Mouse (Mus musculus): ENCODE results near the gene Rnls. TPM values are rescaled to one million over a fixed set of nuclear protein-coding genes. Genes with fewer than 3 reads are reported as not detected.

The Rnls gene
- polyA plus RNA-seq, 1 experiment from 2014 or later: 7.4 TPM

DNA sequence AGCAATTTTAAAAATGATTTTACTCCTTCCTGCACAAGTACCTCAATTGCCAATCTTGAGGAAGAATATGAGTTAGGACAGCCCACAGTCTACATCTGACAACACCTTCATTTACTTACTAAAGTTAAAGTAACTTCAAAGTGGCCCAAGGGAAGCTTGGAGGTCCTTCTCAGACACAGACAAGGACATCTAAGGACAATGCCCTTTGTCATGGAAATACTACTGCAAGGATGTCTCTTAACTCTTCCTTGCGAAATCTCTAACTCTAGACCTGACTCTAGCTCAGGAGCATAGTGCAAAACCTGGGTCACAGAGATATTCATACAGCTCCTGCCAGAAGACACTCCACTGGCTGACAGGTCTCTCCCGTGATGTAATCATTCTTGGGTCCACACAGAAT, 147.9 kb downstream of the Rnls start:
- H3K9ac ChIP-seq (replicated peaks; ENCODE audit: low read depth, low read length): no peak overlapping the region
- H3K4me2 ChIP-seq (replicated peaks; ENCODE audit: low read depth, low read length): no peak overlapping the region
- no peaks in the 10 kb centered on the region for H3K4me1 ChIP-seq (ENCODE audit: control insufficient read depth, insufficient read depth, low read length)
- H3K27ac ChIP-seq (ENCODE audit: low read length): no peak overlapping the region
- no peaks in the 10 kb centered on the region for H3K27me3 ChIP-seq (ENCODE audit: control insufficient read depth, insufficient read depth, low read length)
- 85% methylated on average over 2 of the region's 2 CpGs for WGBS
- no peaks in the 10 kb centered on the region for H3K9me3 ChIP-seq (ENCODE audit: control insufficient read depth, low read depth, low read length)
- no peak overlapping the region for H3K4me3 ChIP-seq (ENCODE audit: low read depth, low read length)
- no peaks in the 10 kb centered on the region for H3K36me3 ChIP-seq (ENCODE audit: control insufficient read depth, insufficient read depth, low read length)
- no peak for ATAC-seq (ENCODE audit: insufficient number of reproducible peaks, insufficient read depth, low FRiP score, low read depth)

DNA sequence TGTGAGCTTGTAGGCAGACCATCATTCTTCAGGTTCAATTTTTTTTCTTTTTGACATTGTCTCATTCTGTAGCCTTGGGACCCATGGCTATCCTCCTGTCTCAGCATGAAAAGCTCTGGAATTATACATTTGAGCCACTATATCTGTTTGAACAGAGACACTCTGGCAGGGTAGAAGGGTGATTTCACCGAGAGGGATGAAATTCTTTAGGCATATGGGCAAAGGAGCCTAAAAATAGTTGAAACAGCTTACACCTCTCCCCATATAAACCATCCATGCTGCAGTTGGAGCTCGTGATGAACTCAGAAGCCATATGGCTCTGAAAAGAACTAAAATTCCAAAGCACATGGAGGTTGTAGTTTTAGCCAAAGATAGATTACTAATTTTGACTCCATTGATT, 151.7 kb downstream of the Rnls start:
- H3K27me3 ChIP-seq (ENCODE audit: control insufficient read depth, insufficient read depth, low read length): no peaks in the 10 kb centered on the region
- no peaks in the 10 kb centered on the region for H3K9me3 ChIP-seq (ENCODE audit: control insufficient read depth, low read depth, low read length)
- no peaks in the 10 kb centered on the region for H3K4me1 ChIP-seq (ENCODE audit: control insufficient read depth, insufficient read depth, low read length)
- H3K27ac ChIP-seq (ENCODE audit: low read length): no peak overlapping the region
- no peak overlapping the region for H3K4me2 ChIP-seq (replicated peaks; ENCODE audit: low read depth, low read length)
- WGBS: 77% methylated on average over 2 of the region's 2 CpGs
- no peak overlapping the region for H3K4me3 ChIP-seq (ENCODE audit: low read depth, low read length)
- no peak for ATAC-seq (ENCODE audit: insufficient number of reproducible peaks, insufficient read depth, low FRiP score, low read depth)
- H3K36me3 ChIP-seq (ENCODE audit: control insufficient read depth, insufficient read depth, low read length): no peaks in the 10 kb centered on the region
- H3K9ac ChIP-seq (replicated peaks; ENCODE audit: low read depth, low read length): no peak overlapping the region

- 83% methylated on average over 3 of the region's 3 CpGs for WGBS
- Histone ChIP-seq H3K27ac (ENCODE audit: low read length) (no peak overlapping the region), H3K9ac (replicated peaks; ENCODE audit: low read depth, low read length) (no peak overlapping the region), H3K36me3 (ENCODE audit: control insufficient read depth, insufficient read depth, low read length) (no peaks in the 10 kb centered on the region), H3K4me1 (ENCODE audit: control insufficient read depth, insufficient read depth, low read length) (no peaks in the 10 kb centered on the region), H3K4me3 (ENCODE audit: low read depth, low read length) (no peak overlapping the region), H3K4me2 (replicated peaks; ENCODE audit: low read depth, low read length) (no peak overlapping the region), H3K9me3 (ENCODE audit: control insufficient read depth, low read depth, low read length) (no peaks in the 10 kb centered on the region), H3K27me3 (ENCODE audit: control insufficient read depth, insufficient read depth, low read length) (no peaks in the 10 kb centered on the region)
- ATAC-seq (ENCODE audit: insufficient number of reproducible peaks, insufficient read depth, low FRiP score, low read depth): no peak
These were observed 159.2 kb downstream of the Rnls start for GRCm38 (mm10) chr19:33232902-33233301.

- Histone ChIP-seq H3K9ac (replicated peaks; ENCODE audit: low read depth, low read length) (no peak overlapping the region), H3K9me3 (ENCODE audit: control insufficient read depth, low read depth, low read length) (no peaks in the 10 kb centered on the region), H3K27ac (ENCODE audit: low read length) (no peak overlapping the region), H3K27me3 (ENCODE audit: control insufficient read depth, insufficient read depth, low read length) (no peaks in the 10 kb centered on the region), H3K4me2 (replicated peaks; ENCODE audit: low read depth, low read length) (no peak overlapping the region), H3K4me3 (ENCODE audit: low read depth, low read length) (no peak overlapping the region), H3K4me1 (ENCODE audit: control insufficient read depth, insufficient read depth, low read length) (no peaks in the 10 kb centered on the region), H3K36me3 (ENCODE audit: control insufficient read depth, insufficient read depth, low read length) (no peaks in the 10 kb centered on the region)
- 55% methylated on average over 6 of the region's 6 CpGs for WGBS
- no peak for ATAC-seq (ENCODE audit: insufficient number of reproducible peaks, insufficient read depth, low FRiP score, low read depth)
These were observed 160.8 kb downstream of the Rnls start for GRCm38 (mm10) chr19:33231303-33231702.

- no peaks in the 10 kb centered on the region for H3K9me3 ChIP-seq (ENCODE audit: control insufficient read depth, low read depth, low read length)
- H3K9ac ChIP-seq (replicated peaks; ENCODE audit: low read depth, low read length): no peak overlapping the region
- no peak overlapping the region for H3K4me2 ChIP-seq (replicated peaks; ENCODE audit: low read depth, low read length)
- 2% methylated on average over 3 of the region's 3 CpGs for WGBS
- H3K4me3 ChIP-seq (ENCODE audit: low read depth, low read length): no peak overlapping the region
- no peak overlapping the region for H3K27ac ChIP-seq (ENCODE audit: low read length)
- no peaks in the 10 kb centered on the region for H3K27me3 ChIP-seq (ENCODE audit: control insufficient read depth, insufficient read depth, low read length)
- peak; percentile 75; the same call in 1 of the 2 replicates for ATAC-seq (ENCODE audit: insufficient number of reproducible peaks, insufficient read depth, low FRiP score, low read depth)
- no peaks in the 10 kb centered on the region for H3K36me3 ChIP-seq (ENCODE audit: control insufficient read depth, insufficient read depth, low read length)
- peaks cover 23% of the 10 kb centered on the region for H3K4me1 ChIP-seq (ENCODE audit: control insufficient read depth, insufficient read depth, low read length)
These were observed 165.1 kb downstream of the Rnls start for GRCm38 (mm10) chr19:33227004-33227403.

- 58% methylated on average over 5 of the region's 5 CpGs for WGBS
These were observed 166.0 kb downstream of the Rnls start for GRCm38 (mm10) chr19:33225858-33226705.

GRCm38 (mm10) chr19:33225002-33225376, 167.1 kb downstream of the Rnls start:
- Histone ChIP-seq H3K4me3 (ENCODE audit: low read depth, low read length) (no peak overlapping the region), H3K9me3 (ENCODE audit: control insufficient read depth, low read depth, low read length) (no peaks in the 10 kb centered on the region), H3K9ac (replicated peaks; ENCODE audit: low read depth, low read length) (no peak overlapping the region), H3K27me3 (ENCODE audit: control insufficient read depth, insufficient read depth, low read length) (no peaks in the 10 kb centered on the region), H3K4me1 (ENCODE audit: control insufficient read depth, insufficient read depth, low read length) (peaks cover 23% of the 10 kb centered on the region), H3K4me2 (replicated peaks; ENCODE audit: low read depth, low read length) (no peak overlapping the region), H3K27ac (ENCODE audit: low read length) (no peak overlapping the region), H3K36me3 (ENCODE audit: control insufficient read depth, insufficient read depth, low read length) (no peaks in the 10 kb centered on the region)
- 71% methylated on average over 9 of the region's 9 CpGs for WGBS
- ATAC-seq (ENCODE audit: insufficient number of reproducible peaks, insufficient read depth, low FRiP score, low read depth): no peak

More at GRCm38 (mm10) chr19:33225858-33226705, 166.0 kb downstream of the Rnls start:
- Histone ChIP-seq H3K4me3 (ENCODE audit: low read depth, low read length) (no peak overlapping the region), H3K36me3 (ENCODE audit: control insufficient read depth, insufficient read depth, low read length) (no peaks in the 10 kb centered on the region), H3K4me1 (ENCODE audit: control insufficient read depth, insufficient read depth, low read length) (peaks cover 23% of the 10 kb centered on the region), H3K9me3 (ENCODE audit: control insufficient read depth, low read depth, low read length) (no peaks in the 10 kb centered on the region), H3K27me3 (ENCODE audit: control insufficient read depth, insufficient read depth, low read length) (no peaks in the 10 kb centered on the region), H3K27ac (ENCODE audit: low read length) (no peak overlapping the region), H3K4me2 (replicated peaks; ENCODE audit: low read depth, low read length) (no peak overlapping the region), H3K9ac (replicated peaks; ENCODE audit: low read depth, low read length) (no peak overlapping the region)
- ATAC-seq (ENCODE audit: insufficient number of reproducible peaks, insufficient read depth, low FRiP score, low read depth): no peak

DNA sequence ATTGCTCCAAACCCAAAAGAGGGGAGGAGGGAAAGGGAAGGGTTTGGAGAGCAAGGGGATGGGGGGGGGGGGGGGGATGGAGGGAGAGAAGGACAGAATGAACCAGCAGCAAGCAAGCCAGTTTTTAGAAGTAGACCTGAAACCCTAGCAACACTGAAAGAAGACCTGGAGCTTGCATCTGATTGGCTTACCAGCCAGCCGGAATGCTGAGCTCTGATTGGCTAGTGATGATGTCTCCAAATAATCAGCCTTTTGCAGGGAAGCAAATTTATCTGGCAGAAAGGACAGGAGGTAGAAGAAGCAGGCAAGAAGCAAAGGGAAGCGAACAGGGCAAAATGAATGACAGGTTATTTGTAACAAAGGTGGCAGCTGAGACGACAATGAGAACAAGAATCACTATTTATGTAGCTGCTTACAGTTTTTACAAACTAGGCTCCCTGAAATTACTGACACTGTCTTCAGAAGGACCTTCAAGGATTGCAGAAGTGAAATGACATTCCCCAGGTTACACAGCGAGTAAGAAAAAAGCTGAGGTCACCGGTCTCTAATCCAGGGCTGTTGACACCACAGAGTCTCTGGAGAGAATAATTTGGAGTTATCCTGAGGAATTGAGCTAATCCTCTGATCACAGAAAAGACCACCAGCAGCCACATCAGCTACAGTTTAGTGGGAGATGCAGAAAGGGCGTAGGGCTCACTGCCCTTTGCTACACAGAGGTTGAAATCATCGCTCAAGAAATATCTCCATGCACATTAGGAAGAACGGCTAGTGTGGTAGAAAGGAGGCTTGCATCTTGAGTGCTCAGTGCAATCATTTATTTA, 167.7 kb downstream of the Rnls start:
- Histone ChIP-seq H3K4me2 (replicated peaks; ENCODE audit: low read depth, low read length) (no peak overlapping the region), H3K4me3 (ENCODE audit: low read depth, low read length) (no peak overlapping the region), H3K36me3 (ENCODE audit: control insufficient read depth, insufficient read depth, low read length) (no peaks in the 10 kb centered on the region), H3K27me3 (ENCODE audit: control insufficient read depth, insufficient read depth, low read length) (no peaks in the 10 kb centered on the region), H3K9me3 (ENCODE audit: control insufficient read depth, low read depth, low read length) (no peaks in the 10 kb centered on the region), H3K9ac (replicated peaks; ENCODE audit: low read depth, low read length) (no peak overlapping the region), H3K27ac (ENCODE audit: low read length) (no peak overlapping the region), H3K4me1 (ENCODE audit: control insufficient read depth, insufficient read depth, low read length) (peaks cover 23% of the 10 kb centered on the region)
- ATAC-seq (ENCODE audit: insufficient number of reproducible peaks, insufficient read depth, low FRiP score, low read depth): no peak
- WGBS: 53% methylated on average over 8 of the region's 8 CpGs
